Comparison of ENCODE assay signal across 23 mouse cellular contexts in genomic region chr9:61668157-61668697, GRCm38 (mm10).
"Had no signal": no experiment of that assay in that cellular context is flagged by ENCODE, and none has a peak within 500 bp of the region (broad histone marks: within the 10 kb centered on the region; RNA-seq: fewer than 3 reads in every experiment).

No protein-coding gene starts in this region.

- H3K36me3 ChIP-seq: limb, embryonic 10.5 days; limb, embryonic 13.5 days; liver, embryonic 12.5 days; liver, embryonic 15.5 days; lung, embryonic 15.5 days; midbrain, embryonic 10.5 days; neural tube, embryonic 12.5 days; neural tube, embryonic 15.5 days had no signal

- H3K27me3 ChIP-seq: limb, embryonic 13.5 days; liver, embryonic 15.5 days; lung, embryonic 15.5 days; neural tube, embryonic 12.5 days had no signal

- H3K4me1 ChIP-seq: liver, embryonic 15.5 days; lung, embryonic 15.5 days; neural tube, embryonic 12.5 days; neural tube, embryonic 15.5 days had no signal

- H3K27ac ChIP-seq: layer of hippocampus, adult 2 months; limb, embryonic 10.5 days; limb, embryonic 13.5 days; liver, embryonic 12.5 days; liver, embryonic 15.5 days; lung, embryonic 15.5 days; midbrain, embryonic 10.5 days; neural tube, embryonic 12.5 days; neural tube, embryonic 15.5 days; stomach, postnatal 0 days had no signal

- H3K4me3 ChIP-seq: layer of hippocampus, adult 2 months; limb, embryonic 10.5 days; limb, embryonic 13.5 days; liver, embryonic 12.5 days; liver, embryonic 15.5 days; lung, embryonic 15.5 days; megakaryocyte, embryonic 14.5 days; midbrain, embryonic 10.5 days; neural tube, embryonic 12.5 days; neural tube, embryonic 15.5 days had no signal

- DNase-seq: kidney, adult 18-20 months; kidney, adult 9 months; kidney, postnatal 14 days; layer of hippocampus, adult 9-11 months; liver; lung, adult 18-20 months; lung, postnatal 10 days; lung, postnatal 36 days; midbrain, embryonic 14.5 days; right cerebral cortex, adult 18-20 months; right cerebral cortex, postnatal 14 days; thymus, postnatal 36 days had no signal
